22 mouse cellular contexts compared by ENCODE assay signal in genomic region chr16:3265351-3265750, GRCm38 (mm10).
DNase-seq lines count a peak whose midpoint lies in the region; ATAC-seq and TF ChIP-seq lines count a peak whose summit lies in the region.
"Had no signal": no experiment of that assay in that cellular context is flagged by ENCODE, and none has a peak within 500 bp of the region (broad histone marks: within the 10 kb centered on the region; RNA-seq: fewer than 3 reads in every experiment).

No protein-coding gene starts in this region.

- H3K4me3 ChIP-seq in forebrain, embryonic 11.5 days (ENCODE audit: low read depth, low read length) = no peak overlapping the region
- H3K4me3 ChIP-seq in forebrain, postnatal 0 days (ENCODE audit: low read depth, low read length) = no peak overlapping the region
- no peak overlapping the region for H3K4me3 ChIP-seq in hindbrain, embryonic 15.5 days
- H3K4me3 ChIP-seq in hindbrain, embryonic 12.5 days = no peak overlapping the region
- H3K4me3 ChIP-seq in midbrain, embryonic 11.5 days (ENCODE audit: low read depth, low read length) = no peak overlapping the region
- no peak overlapping the region for H3K4me3 ChIP-seq in midbrain, embryonic 10.5 days
- H3K4me3 ChIP-seq: embryonic facial prominence, embryonic 12.5 days; erythroblast, embryonic 14.5 days; heart, embryonic 13.5 days; layer of hippocampus, adult 2 months had no signal

- H3K36me3 ChIP-seq in forebrain, embryonic 11.5 days (ENCODE audit: control insufficient read depth, insufficient read depth, low read length) = no peaks in the 10 kb centered on the region; the same call in 1 of the 2 replicates
- H3K36me3 ChIP-seq in forebrain, postnatal 0 days (ENCODE audit: insufficient read depth) = no peaks in the 10 kb centered on the region
- H3K36me3 ChIP-seq in hindbrain, embryonic 15.5 days = no peaks in the 10 kb centered on the region
- H3K36me3 ChIP-seq in hindbrain, embryonic 12.5 days = no peaks in the 10 kb centered on the region
- no peaks in the 10 kb centered on the region for H3K36me3 ChIP-seq in midbrain, embryonic 11.5 days (ENCODE audit: control insufficient read depth, insufficient read depth, low read length)
- H3K36me3 ChIP-seq in midbrain, embryonic 10.5 days = no peaks in the 10 kb centered on the region
- H3K36me3 ChIP-seq: embryonic facial prominence, embryonic 12.5 days; heart, embryonic 13.5 days had no signal

- no peak overlapping the region for H3K27ac ChIP-seq in forebrain, embryonic 11.5 days (ENCODE audit: low read depth, low read length)
- H3K27ac ChIP-seq in forebrain, postnatal 0 days (ENCODE audit: low read depth, low read length) = no peak overlapping the region
- no peak overlapping the region for H3K27ac ChIP-seq in hindbrain, embryonic 15.5 days (replicated peaks)
- H3K27ac ChIP-seq in hindbrain, embryonic 12.5 days = no peak overlapping the region
- no peak overlapping the region for H3K27ac ChIP-seq in midbrain, embryonic 11.5 days (ENCODE audit: low read depth, low read length)
- no peak overlapping the region for H3K27ac ChIP-seq in midbrain, embryonic 10.5 days (replicated peaks)
- H3K27ac ChIP-seq: embryonic facial prominence, embryonic 12.5 days; heart, embryonic 13.5 days; layer of hippocampus, adult 2 months had no signal

- WGBS in forebrain, embryonic 11.5 days = 79% methylated on average over 1 of the region's 1 CpGs
- 93% methylated on average over 1 of the region's 1 CpGs for WGBS in forebrain, postnatal 0 days
- 88% methylated on average over 1 of the region's 1 CpGs for WGBS in hindbrain, embryonic 15.5 days
- 82% methylated on average over 1 of the region's 1 CpGs for WGBS in hindbrain, embryonic 12.5 days
- WGBS in midbrain, embryonic 11.5 days = 91% methylated on average over 1 of the region's 1 CpGs
- 94% methylated on average over 1 of the region's 1 CpGs for WGBS in midbrain, embryonic 10.5 days

- peaks cover 31% of the 10 kb centered on the region for H3K9me3 ChIP-seq in forebrain, embryonic 11.5 days (ENCODE audit: control insufficient read depth, low read length)
- peaks cover 43% of the 10 kb centered on the region for H3K9me3 ChIP-seq in forebrain, postnatal 0 days (ENCODE audit: low read length)
- H3K9me3 ChIP-seq in hindbrain, embryonic 15.5 days = peaks cover 74% of the 10 kb centered on the region
- H3K9me3 ChIP-seq in hindbrain, embryonic 12.5 days (replicated peaks) = peaks cover 55% of the 10 kb centered on the region
- peaks cover 33% of the 10 kb centered on the region for H3K9me3 ChIP-seq in midbrain, embryonic 11.5 days (ENCODE audit: control insufficient read depth, low read length)
- H3K9me3 ChIP-seq in midbrain, embryonic 10.5 days (replicated peaks) = peaks cover 98% of the 10 kb centered on the region

- H3K9ac ChIP-seq in forebrain, embryonic 11.5 days (ENCODE audit: low read length) = no peak overlapping the region
- no peak overlapping the region for H3K9ac ChIP-seq in forebrain, postnatal 0 days
- no peak overlapping the region for H3K9ac ChIP-seq in hindbrain, embryonic 15.5 days
- no peak overlapping the region for H3K9ac ChIP-seq in hindbrain, embryonic 12.5 days
- no peak overlapping the region for H3K9ac ChIP-seq in midbrain, embryonic 11.5 days (ENCODE audit: low read length)
- H3K9ac ChIP-seq: embryonic facial prominence, embryonic 12.5 days; heart, embryonic 13.5 days had no signal

- ATAC-seq in forebrain, embryonic 11.5 days (replicated peaks; ENCODE audit: low FRiP score) = no peak
- ATAC-seq in forebrain, postnatal 0 days = no peak; the same call in 1 of the 2 replicates
- 0 out of 2 replicates have a peak, but pooled peaks have one; percentile 35 for ATAC-seq in hindbrain, embryonic 15.5 days (ENCODE audit: low FRiP score, low read depth)
- no peak; the same call in 1 of the 2 replicates for ATAC-seq in hindbrain, embryonic 12.5 days (ENCODE audit: low FRiP score)
- ATAC-seq in midbrain, embryonic 11.5 days (ENCODE audit: low FRiP score) = peak; percentile 17; the same call in 1 of the 2 replicates
- ATAC-seq: forebrain, embryonic 14.5 days; intestine, postnatal 0 days had no signal

- no peaks in the 10 kb centered on the region for H3K27me3 ChIP-seq in forebrain, embryonic 11.5 days (ENCODE audit: control insufficient read depth, insufficient read depth, low read length)
- H3K27me3 ChIP-seq in forebrain, postnatal 0 days (ENCODE audit: insufficient read depth, low read length) = no peaks in the 10 kb centered on the region
- no peaks in the 10 kb centered on the region for H3K27me3 ChIP-seq in hindbrain, embryonic 15.5 days
- no peaks in the 10 kb centered on the region for H3K27me3 ChIP-seq in hindbrain, embryonic 12.5 days
- H3K27me3 ChIP-seq in midbrain, embryonic 11.5 days (ENCODE audit: control insufficient read depth, insufficient read depth, low read length) = no peaks in the 10 kb centered on the region
- H3K27me3 ChIP-seq in midbrain, embryonic 10.5 days (ENCODE audit: low read depth, poor library complexity, severe bottlenecking) = no peaks in the 10 kb centered on the region
- H3K27me3 ChIP-seq: embryonic facial prominence, embryonic 12.5 days; heart, embryonic 13.5 days had no signal

- no peaks in the 10 kb centered on the region for H3K4me1 ChIP-seq in forebrain, embryonic 11.5 days (replicated peaks; ENCODE audit: control insufficient read depth, insufficient read depth, low read length)
- H3K4me1 ChIP-seq in forebrain, postnatal 0 days (ENCODE audit: insufficient read depth) = no peaks in the 10 kb centered on the region
- H3K4me1 ChIP-seq in hindbrain, embryonic 15.5 days (replicated peaks) = no peaks in the 10 kb centered on the region
- H3K4me1 ChIP-seq in hindbrain, embryonic 12.5 days = no peaks in the 10 kb centered on the region
- no peaks in the 10 kb centered on the region for H3K4me1 ChIP-seq in midbrain, embryonic 11.5 days (ENCODE audit: control insufficient read depth, insufficient read depth, low read length)
- no peaks in the 10 kb centered on the region for H3K4me1 ChIP-seq in midbrain, embryonic 10.5 days
- H3K4me1 ChIP-seq: embryonic facial prominence, embryonic 12.5 days; heart, embryonic 13.5 days had no signal

- no peak overlapping the region for H3K4me2 ChIP-seq in forebrain, embryonic 11.5 days (ENCODE audit: low read depth, low read length, severe bottlenecking)
- H3K4me2 ChIP-seq in forebrain, postnatal 0 days (ENCODE audit: low read depth) = no peak overlapping the region
- no peak overlapping the region for H3K4me2 ChIP-seq in hindbrain, embryonic 15.5 days
- no peak overlapping the region for H3K4me2 ChIP-seq in hindbrain, embryonic 12.5 days (replicated peaks)
- no peak overlapping the region for H3K4me2 ChIP-seq in midbrain, embryonic 11.5 days
- H3K4me2 ChIP-seq: embryonic facial prominence, embryonic 12.5 days; heart, embryonic 13.5 days had no signal

- TF ChIP-seq CTCF in forebrain, postnatal 0 days (IDR thresholded peaks at IDR 0.05; ENCODE audit: low read depth) = no peak

- DNase-seq in forebrain, embryonic 11.5 days (ENCODE audit: low spot score) = peak; percentile 49
- no peak for DNase-seq in forebrain, postnatal 0 days
- no peak for DNase-seq in midbrain, embryonic 11.5 days (ENCODE audit: low spot score, missing footprints)
- no peak for DNase-seq in midbrain, embryonic 10.5 days (ENCODE audit: low spot score)
- peak; percentile 45 for DNase-seq in testis, postnatal 10 days (ENCODE audit: low spot score)
- no peak for DNase-seq in testis, postnatal 14 days (ENCODE audit: low spot score)
- DNase-seq: adrenal gland, postnatal 10 days; cerebellum, adult 18-20 months; cerebellum, postnatal 14 days; gastrocnemius, postnatal 10 days; heart, postnatal 36 days; kidney, postnatal 25 days; thymus, adult 2 months; thymus, postnatal 4 days had no signal

Comparison
In these comparisons a context has a peak if more than half of its experiments do, and no peak if none do; other contexts are left out.
1. ATAC-seq: peak in hindbrain, embryonic 15.5 days (single experiment) and midbrain, embryonic 11.5 days (single experiment); none in forebrain, embryonic 11.5 days (single experiment), forebrain, postnatal 0 days (single experiment) and hindbrain, embryonic 12.5 days (single experiment).
2. DNase-seq: peak in forebrain, embryonic 11.5 days (single experiment) and testis, postnatal 10 days (single experiment); none in forebrain, postnatal 0 days (single experiment), midbrain, embryonic 11.5 days (single experiment), midbrain, embryonic 10.5 days (single experiment) and testis, postnatal 14 days (single experiment).